ENCODE assay signal across 25 mouse cellular contexts in genomic region chr5:34485731-34486130, GRCm38 (mm10).
"Had no signal": no experiment of that assay in that cellular context is flagged by ENCODE, and none has a peak within 500 bp of the region (broad histone marks: within the 10 kb centered on the region; RNA-seq: fewer than 3 reads in every experiment).

No protein-coding gene starts in this region.

- H3K27ac ChIP-seq: gastrocnemius, adult 2 months; heart, adult 2 months; hindbrain, embryonic 10.5 days; hindbrain, embryonic 14.5 days; intestine, embryonic 15.5 days; layer of hippocampus, adult 2 months; left cerebral cortex, adult 2 months; limb, embryonic 10.5 days; limb, embryonic 12.5 days; liver, embryonic 13.5 days; liver, embryonic 15.5 days had no signal

- H3K27me3 ChIP-seq: heart, embryonic 12.5 days; intestine, embryonic 15.5 days; limb, embryonic 12.5 days; liver, embryonic 13.5 days; liver, embryonic 15.5 days had no signal

- H3K4me2 ChIP-seq: heart, embryonic 12.5 days; hindbrain, embryonic 14.5 days; intestine, embryonic 15.5 days; limb, embryonic 12.5 days; liver, embryonic 11.5 days; liver, embryonic 13.5 days; liver, embryonic 15.5 days had no signal

- H3K4me1 ChIP-seq: heart, embryonic 12.5 days; hindbrain, embryonic 10.5 days; intestine, embryonic 15.5 days; limb, embryonic 10.5 days; limb, embryonic 12.5 days; liver, embryonic 13.5 days; liver, embryonic 15.5 days had no signal

- H3K9me3 ChIP-seq: heart, embryonic 12.5 days; hindbrain, embryonic 10.5 days; intestine, embryonic 15.5 days; limb, embryonic 10.5 days; limb, embryonic 12.5 days; liver, embryonic 13.5 days; liver, embryonic 15.5 days had no signal

- H3K9ac ChIP-seq: heart, embryonic 12.5 days; hindbrain, embryonic 14.5 days; intestine, embryonic 15.5 days; limb, embryonic 12.5 days; liver, embryonic 13.5 days; liver, embryonic 15.5 days had no signal

- ATAC-seq: hindbrain, embryonic 16.5 days; inflammation-experienced regulatory T-cells, adult 6 months; intestine, embryonic 15.5 days; intestine, postnatal 0 days had no signal

- H3K4me3 ChIP-seq: gastrocnemius, adult 2 months; heart, adult 2 months; heart, embryonic 12.5 days; hindbrain, embryonic 10.5 days; intestine, embryonic 15.5 days; layer of hippocampus, adult 2 months; left cerebral cortex, adult 2 months; limb, embryonic 10.5 days; limb, embryonic 12.5 days; liver, embryonic 13.5 days; liver, embryonic 15.5 days had no signal

- DNase-seq: gastrocnemius, adult 2 months; gastrocnemius, postnatal 10 days; heart, adult 2 months; heart, postnatal 10 days; heart, postnatal 4 days; kidney, adult 18-20 months; kidney, adult 8-10 months; kidney, postnatal 10 days; kidney, postnatal 25 days; kidney, postnatal 4 days; liver; liver, embryonic 13.5 days had no signal
